Mouse (Mus musculus) bone marrow, adult 2 months (tissue): Measurements from ENCODE around the gene Sv2c.

Source experiments
- CTCF ChIP-seq: fragments of 200-500 bp; IDR thresholded peaks from 2 replicates; pipeline ENCODE4 v1.5.1; 2011; ENCODE audit warnings: low read length, control low read depth; ENCODE audit not compliant: control insufficient read depth, insufficient read depth
- POLR2A ChIP-seq: fragments of 200-500 bp; IDR thresholded peaks from 2 replicates; pipeline ENCODE4 v1.6.1; 2011; ENCODE audit warnings: low read depth, mild to moderate bottlenecking, control low read depth, low read length, borderline replicate concordance; ENCODE audit not compliant: control insufficient read depth

DNA sequence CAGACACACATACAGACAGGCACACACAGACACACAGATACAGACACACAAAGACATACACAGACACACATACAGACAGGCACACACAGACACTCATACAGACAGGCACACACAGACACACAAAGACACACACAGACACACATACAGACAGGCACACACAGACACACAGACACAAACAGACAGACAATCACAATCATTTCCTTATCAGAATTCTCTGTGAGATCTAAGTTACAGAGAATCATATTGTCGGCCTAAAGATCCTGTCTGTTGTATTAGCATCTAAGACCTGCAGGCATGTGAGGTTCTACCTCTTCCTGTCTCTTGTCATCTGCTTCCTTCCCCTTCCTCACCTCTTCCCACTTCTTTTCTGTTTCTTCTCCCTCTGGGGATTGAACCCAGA is 168.7 kb downstream of the Sv2c start:
- TF ChIP-seq CTCF, result no peak
- TF ChIP-seq POLR2A, result no peak
